Mouse (Mus musculus) ES-Bruce4 (cell line): Measurements from ENCODE around the gene Faim. TPM values are rescaled to one million over a fixed set of nuclear protein-coding genes. Genes with fewer than 3 reads are reported as not detected.

Experiments used
- H3K27ac ChIP-seq: 2 replicates; pipeline ENCODE4 v1.5.1; 2012; ENCODE audit warnings: low read length, inconsistent platforms; ENCODE audit not compliant: insufficient read depth
- H3K27me3 ChIP-seq: 2 replicates; pipeline ENCODE4 v1.6.1; 2012; ENCODE audit warnings: mild to moderate bottlenecking, low read length, inconsistent platforms; ENCODE audit not compliant: control insufficient read depth, poor library complexity, insufficient read depth, severe bottlenecking
- H3K36me3 ChIP-seq: 2 replicates; pipeline ENCODE4 v1.6.1; 2012; ENCODE audit warnings: inconsistent platforms, mild to moderate bottlenecking, low read length, moderate library complexity; ENCODE audit not compliant: control insufficient read depth, poor library complexity, insufficient read depth, severe bottlenecking
- H3K4me1 ChIP-seq: one replicate; pipeline ENCODE4 v1.8.1; 2011; ENCODE audit warnings: low read length; ENCODE audit not compliant: control insufficient read depth, insufficient read depth
- H3K4me3 ChIP-seq: 2 replicates; pipeline ENCODE4 v1.5.1; 2011; ENCODE audit warnings: low read depth, mild to moderate bottlenecking, low read length
- H3K9ac ChIP-seq: 2 replicates; pipeline ENCODE4 v1.6.1; 2012; ENCODE audit warnings: low read depth, mild to moderate bottlenecking, inconsistent platforms; ENCODE audit not compliant: poor library complexity, severe bottlenecking
- H3K9me3 ChIP-seq: replicated peaks from 2 replicates; pipeline ENCODE4 v1.6.1; 2012; ENCODE audit warnings: mild to moderate bottlenecking, low read length, inconsistent platforms; ENCODE audit not compliant: control insufficient read depth, poor library complexity, insufficient read depth, severe bottlenecking
- CTCF ChIP-seq: IDR thresholded peaks from one replicate; pipeline ENCODE4 v1.8.1; 2011; ENCODE audit warnings: low read depth, low read length
- EP300 ChIP-seq: IDR thresholded peaks from 2 replicates; pipeline ENCODE4 v1.6.1; 2011; ENCODE audit warnings: low read depth, low read length; ENCODE audit not compliant: insufficient read depth
- POLR2A ChIP-seq: IDR thresholded peaks from one replicate; pipeline ENCODE4 v1.8.1; 2011; ENCODE audit warnings: low read length; ENCODE audit not compliant: insufficient read depth
- polyA plus RNA-seq: library from polyadenylated mRNA; stranded (reverse); fragments of >200 nt; gene quantifications from 2 replicates; pipeline ENCODE4 v1.2.4, GENCODE M21; 2011; ENCODE audit warnings: low read depth; ENCODE audit not compliant: missing spikeins, insufficient read depth, insufficient read length

Gene Faim
- polyA plus RNA-seq, 1 experiment: 35.4 TPM

GRCm38 (mm10) chr9:98960348-98960747 is 25.8 kb upstream of the Faim start:
- H3K9me3 ChIP-seq: no peaks in the 10 kb centered on the region
- no peaks in the 10 kb centered on the region for H3K36me3 ChIP-seq
- TF ChIP-seq EP300 (no peak), CTCF (no peak), POLR2A (no peak)
- H3K4me1 ChIP-seq: no peaks in the 10 kb centered on the region
- H3K27ac ChIP-seq: no peak overlapping the region
- H3K9ac ChIP-seq: no peak overlapping the region
- peaks cover 27% of the 10 kb centered on the region for H3K27me3 ChIP-seq
- no peak overlapping the region for H3K4me3 ChIP-seq

- H3K4me1 ChIP-seq: no peaks in the 10 kb centered on the region
- no peaks in the 10 kb centered on the region for H3K9me3 ChIP-seq
- H3K27ac ChIP-seq: no peak overlapping the region
- H3K9ac ChIP-seq: no peak overlapping the region
- TF ChIP-seq CTCF: no peak
- no peak overlapping the region for H3K4me3 ChIP-seq
- H3K27me3 ChIP-seq: peaks cover 13% of the 10 kb centered on the region
- H3K36me3 ChIP-seq: no peaks in the 10 kb centered on the region
Measured at GRCm38 (mm10) chr9:98961591-98962477, 24.3 kb upstream of the Faim start.

GRCm38 (mm10) chr9:98962478-98963142 is 23.6 kb upstream of the Faim start:
- Histone ChIP-seq H3K4me1 (no peaks in the 10 kb centered on the region), H3K4me3 (no peak overlapping the region)
- no peak for TF ChIP-seq CTCF

GRCm38 (mm10) chr9:98963661-98964060 is 22.5 kb upstream of the Faim start:
- TF ChIP-seq CTCF (no peak), POLR2A (no peak), EP300 (no peak)
- H3K9ac ChIP-seq: no peak overlapping the region

More at GRCm38 (mm10) chr9:98962478-98963142, 23.6 kb upstream of the Faim start:
- Histone ChIP-seq H3K9ac (no peak overlapping the region), H3K27me3 (peaks cover 7% of the 10 kb centered on the region), H3K36me3 (no peaks in the 10 kb centered on the region), H3K9me3 (no peaks in the 10 kb centered on the region), H3K27ac (no peak overlapping the region)

GRCm38 (mm10) chr9:98965084-98965483 is 21.1 kb upstream of the Faim start:
- no peaks in the 10 kb centered on the region for H3K9me3 ChIP-seq
- TF ChIP-seq CTCF (peak; percentile 75), EP300 (no peak), POLR2A (no peak)
- H3K4me3 ChIP-seq: peak overlapping the region; percentile 21; the same call in 1 of the 2 replicates
- peaks cover 1% of the 10 kb centered on the region; the same call in 1 of the 2 replicates for H3K27me3 ChIP-seq
- H3K36me3 ChIP-seq: no peaks in the 10 kb centered on the region
- no peak overlapping the region for H3K27ac ChIP-seq
- H3K4me1 ChIP-seq: no peaks in the 10 kb centered on the region
- no peak overlapping the region for H3K9ac ChIP-seq

More at GRCm38 (mm10) chr9:98963661-98964060, 22.5 kb upstream of the Faim start:
- H3K36me3 ChIP-seq: no peaks in the 10 kb centered on the region
- no peak overlapping the region for H3K27ac ChIP-seq
- no peak overlapping the region for H3K4me3 ChIP-seq
- peaks cover 1% of the 10 kb centered on the region; the same call in 1 of the 2 replicates for H3K27me3 ChIP-seq
- no peaks in the 10 kb centered on the region for H3K4me1 ChIP-seq
- no peaks in the 10 kb centered on the region for H3K9me3 ChIP-seq

GRCm38 (mm10) chr9:98973101-98973521 is 13.1 kb upstream of the Faim start:
- H3K9ac ChIP-seq: peak overlapping the region; percentile 50
- peaks cover 5% of the 10 kb centered on the region for H3K9me3 ChIP-seq
- H3K4me3 ChIP-seq: peak overlapping the region; percentile 43
- H3K36me3 ChIP-seq: no peaks in the 10 kb centered on the region
- H3K27ac ChIP-seq: no peak overlapping the region
- peaks cover 16% of the 10 kb centered on the region for H3K27me3 ChIP-seq
- no peaks in the 10 kb centered on the region for H3K4me1 ChIP-seq
- no peak for TF ChIP-seq CTCF
- TF ChIP-seq POLR2A: no peak
- no peak for TF ChIP-seq EP300
